Mouse (Mus musculus): ENCODE results near the gene Olfr13. TPM values are rescaled to one million over a fixed set of nuclear protein-coding genes. Genes with fewer than 3 reads are reported as not detected.

Olfr13 gene
- total RNA-seq (2023), result not detected

GRCm38 (mm10) chr6:43171840-43172239, at the start of gene Olfr13:
Olfr13 (plus strand) TSS chr6:43172140.

GRCm38 (mm10) chr6:43146267-43146666, 25.7 kb upstream of the Olfr13 start, which contains the start of gene Olfr237-ps1:
Olfr237-ps1 (plus strand) TSS chr6:43146567.

GRCm38 (mm10) chr6:43162982-43163381, 9.0 kb upstream of the Olfr13 start, which contains the start of gene Olfr437:
Olfr437 (plus strand) TSS chr6:43163282.

DNA sequence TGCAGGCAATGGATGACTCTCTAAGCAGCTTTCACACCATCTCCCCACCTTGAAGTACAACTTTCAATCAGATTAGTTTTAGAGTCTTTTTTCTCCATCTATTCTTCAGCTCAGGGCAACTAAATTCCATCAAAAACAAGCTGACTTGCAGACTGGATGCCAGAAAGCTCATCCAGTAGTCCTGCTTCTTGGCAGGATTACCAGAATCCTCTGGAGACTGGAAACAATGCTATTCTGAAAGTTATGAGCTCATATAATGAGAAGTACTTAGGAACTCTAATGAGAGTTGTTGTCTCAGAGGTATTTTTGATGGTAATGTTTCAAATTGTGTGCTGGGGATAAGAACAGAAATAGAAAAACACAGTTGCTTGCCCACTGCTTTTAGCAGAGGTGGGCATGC, 24.8 kb downstream of the Olfr13 start, which contains the start of gene Olfr435:
Gene Olfr435 (plus strand): TSS at position 366 of the 400 bp plus-strand sequence.

DNA sequence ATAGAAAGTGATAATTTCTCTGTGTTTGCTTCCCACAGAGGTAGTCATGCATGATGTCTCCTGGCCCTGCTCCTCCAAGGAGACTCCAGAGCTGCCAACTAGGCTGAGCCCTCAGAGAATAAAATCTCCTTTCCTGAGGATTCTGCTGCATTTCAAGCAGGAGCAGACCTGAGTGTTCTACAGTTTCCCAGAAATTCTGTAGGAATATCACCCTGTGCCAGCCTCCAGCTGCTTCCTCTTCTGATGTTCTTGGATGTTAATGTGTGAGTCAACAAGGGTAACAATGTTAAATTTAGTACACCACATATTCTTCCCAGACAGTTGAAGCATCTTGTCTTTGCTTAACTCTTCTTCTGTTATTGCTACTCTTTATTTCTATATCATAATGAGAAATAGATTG, 40.9 kb downstream of the Olfr13 start, which contains the start of gene Olfr434:
Gene Olfr434 (plus strand): TSS at position 149 of the 400 bp plus-strand sequence.

Other genes starting within 250 kb of the Olfr13 start
- gene Olfr444, start 223.1 kb upstream of the Olfr13 start, total RNA-seq (2023), result not detected
- not detected for gene Olfr441, start 65.8 kb upstream of the Olfr13 start, total RNA-seq (2023)
- not detected for gene Olfr237-ps1, start 25.6 kb upstream of the Olfr13 start, total RNA-seq (2023)
- not detected for gene Olfr437, start 8.9 kb upstream of the Olfr13 start, total RNA-seq (2023)
- gene Olfr435, start 25.0 kb downstream of the Olfr13 start, total RNA-seq (2023), result not detected
- not detected for gene Olfr434, start 40.9 kb downstream of the Olfr13 start, total RNA-seq (2023)
- gene Olfr47, start 59.4 kb downstream of the Olfr13 start, total RNA-seq (2023), result not detected
- gene Arhgef5, start 93.4 kb downstream of the Olfr13 start, total RNA-seq (2023), result 1 to 10 TPM in 1 of 2 experiments, under 1 TPM in 1; 0.44 to 1.4 TPM
- not detected for gene Nobox, start 137.4 kb downstream of the Olfr13 start, total RNA-seq (2023)